Mouse (Mus musculus) testis, adult 2 months (tissue): Measurements from ENCODE around the gene Hmgb4. TPM values are rescaled to one million over a fixed set of nuclear protein-coding genes. Genes with fewer than 3 reads are reported as not detected.

Source experiments
- H3K27ac ChIP-seq: fragments of 200-500 bp; 2 replicates; pipeline ENCODE4 v1.5.1; 2012; ENCODE audit warnings: low read depth, low read length; ENCODE audit not compliant: control insufficient read depth, insufficient read depth
- H3K27me3 ChIP-seq: fragments of 200-500 bp; 2 replicates; pipeline ENCODE4 v1.6.1; 2012; ENCODE audit warnings: mild to moderate bottlenecking, low read length, moderate library complexity; ENCODE audit not compliant: control insufficient read depth, insufficient read depth
- H3K36me3 ChIP-seq: fragments of 200-500 bp; 2 replicates; pipeline ENCODE4 v1.6.1; 2012; ENCODE audit warnings: mild to moderate bottlenecking, low read length; ENCODE audit not compliant: control insufficient read depth, insufficient read depth
- H3K4me1 ChIP-seq: fragments of 200-500 bp; 2 replicates; pipeline ENCODE4 v1.6.1; 2012; ENCODE audit warnings: low read length; ENCODE audit not compliant: control insufficient read depth, insufficient read depth
- H3K4me3 ChIP-seq: fragments of 200-500 bp; 2 replicates; pipeline ENCODE4 v1.5.1; 2012; ENCODE audit warnings: low read depth, mild to moderate bottlenecking, low read length, moderate library complexity, mixed read lengths; ENCODE audit not compliant: control insufficient read depth
- CTCF ChIP-seq: fragments of 200-500 bp; IDR thresholded peaks from 2 replicates; pipeline ENCODE4 v1.5.1; 2012; ENCODE audit warnings: low read depth, mild to moderate bottlenecking, inconsistent platforms, low read length, moderate library complexity; ENCODE audit not compliant: control insufficient read depth, insufficient read depth, insufficient replicate concordance
- POLR2A ChIP-seq: fragments of 200-500 bp; IDR thresholded peaks from 2 replicates; pipeline ENCODE4 v1.6.1; 2012; ENCODE audit warnings: low read depth, mild to moderate bottlenecking, inconsistent platforms, low read length, moderate library complexity; ENCODE audit not compliant: control insufficient read depth
- polyA plus RNA-seq: library from polyadenylated mRNA; depleted of rRNA; stranded (reverse); fragments of >200 nt; gene quantifications from 2 replicates; pipeline ENCODE4 v1.2.3, GENCODE M21; 2012

Gene Hmgb4
- polyA plus RNA-seq, 1 experiment = 514 TPM

GRCm38 (mm10) chr4:128273146-128273545, 12.4 kb upstream of the Hmgb4 start:
- no peaks in the 10 kb centered on the region for H3K36me3 ChIP-seq
- no peaks in the 10 kb centered on the region; the same call in 1 of the 2 replicates for H3K4me1 ChIP-seq
- TF ChIP-seq CTCF (no peak), POLR2A (no peak)
- no peaks in the 10 kb centered on the region for H3K27me3 ChIP-seq
- no peak overlapping the region for H3K4me3 ChIP-seq
- no peak overlapping the region for H3K27ac ChIP-seq

GRCm38 (mm10) chr4:128272501-128272900, 11.7 kb upstream of the Hmgb4 start:
- Histone ChIP-seq H3K27ac (no peak overlapping the region), H3K36me3 (no peaks in the 10 kb centered on the region), H3K4me1 (no peaks in the 10 kb centered on the region; the same call in 1 of the 2 replicates), H3K27me3 (no peaks in the 10 kb centered on the region), H3K4me3 (no peak overlapping the region)
- TF ChIP-seq CTCF = no peak
- no peak for TF ChIP-seq POLR2A

- TF ChIP-seq POLR2A (no peak), CTCF (no peak)
- Histone ChIP-seq H3K27me3 (no peaks in the 10 kb centered on the region), H3K4me3 (no peak overlapping the region), H3K36me3 (no peaks in the 10 kb centered on the region), H3K27ac (no peak overlapping the region), H3K4me1 (no peaks in the 10 kb centered on the region; the same call in 1 of the 2 replicates)
Measured at GRCm38 (mm10) chr4:128270931-128271330, 10.2 kb upstream of the Hmgb4 start.

GRCm38 (mm10) chr4:128270177-128270576, 9.4 kb upstream of the Hmgb4 start:
- H3K4me1 ChIP-seq = no peaks in the 10 kb centered on the region; the same call in 1 of the 2 replicates
- H3K27me3 ChIP-seq = no peaks in the 10 kb centered on the region
- no peaks in the 10 kb centered on the region for H3K36me3 ChIP-seq
- H3K27ac ChIP-seq = no peak overlapping the region
- no peak overlapping the region for H3K4me3 ChIP-seq
- no peak for TF ChIP-seq CTCF
- no peak for TF ChIP-seq POLR2A

- no peaks in the 10 kb centered on the region for H3K27me3 ChIP-seq
- H3K36me3 ChIP-seq = no peaks in the 10 kb centered on the region
- no peaks in the 10 kb centered on the region; the same call in 1 of the 2 replicates for H3K4me1 ChIP-seq
- H3K4me3 ChIP-seq = no peak overlapping the region
- no peak for TF ChIP-seq CTCF
- TF ChIP-seq POLR2A = no peak
- no peak overlapping the region for H3K27ac ChIP-seq
Measured at GRCm38 (mm10) chr4:128269261-128269875, 8.6 kb upstream of the Hmgb4 start.

- Histone ChIP-seq H3K27me3 (no peaks in the 10 kb centered on the region), H3K27ac (no peak overlapping the region), H3K36me3 (no peaks in the 10 kb centered on the region), H3K4me1 (no peaks in the 10 kb centered on the region), H3K4me3 (no peak overlapping the region)
- TF ChIP-seq CTCF (no peak), POLR2A (no peak)
Measured at GRCm38 (mm10) chr4:128265341-128265740, 4.6 kb upstream of the Hmgb4 start.

- TF ChIP-seq CTCF = no peak
- TF ChIP-seq POLR2A = no peak
- Histone ChIP-seq H3K4me1 (no peaks in the 10 kb centered on the region), H3K27me3 (no peaks in the 10 kb centered on the region), H3K4me3 (no peak overlapping the region), H3K27ac (no peak overlapping the region), H3K36me3 (no peaks in the 10 kb centered on the region)
Measured at GRCm38 (mm10) chr4:128264491-128264890, 3.7 kb upstream of the Hmgb4 start.

GRCm38 (mm10) chr4:128259211-128259610, 1.5 kb downstream of the Hmgb4 start:
- no peaks in the 10 kb centered on the region for H3K36me3 ChIP-seq
- no peak for TF ChIP-seq POLR2A
- TF ChIP-seq CTCF = no peak
- no peaks in the 10 kb centered on the region for H3K4me1 ChIP-seq
- H3K4me3 ChIP-seq = peak overlapping the region; percentile 85
- H3K27me3 ChIP-seq = no peaks in the 10 kb centered on the region
- H3K27ac ChIP-seq = no peak overlapping the region
